Mouse (Mus musculus) urinary bladder, adult 2 months (tissue): ENCODE measurements around the gene Lamtor5. TPM values are rescaled to one million over a fixed set of nuclear protein-coding genes. Genes with fewer than 3 reads are reported as not detected.
"Not testable (repeated sequence)": the region's sequence is repeated elsewhere in the genome, so short reads cannot be mapped to it uniquely, and the experiment has no call there.

ENCODE experiments used
- DNase-seq: peaks from one replicate; pipeline ENCODE4 v3.0.0; 2022; ENCODE audit warnings: low spot score
- polyA plus RNA-seq: library from polyadenylated mRNA; depleted of rRNA; stranded (reverse); fragments of >200 nt; gene quantifications from 2 replicates; pipeline ENCODE4 v1.2.3, GENCODE M21; 2012

The Lamtor5 gene
- polyA plus RNA-seq, 1 experiment, result 139 TPM

GRCm38 (mm10) chr3:107266814-107267345 lies 11.8 kb upstream of the Lamtor5 start:
- DNase-seq, result no peak

GRCm38 (mm10) chr3:107272433-107272832 lies 6.2 kb upstream of the Lamtor5 start:
- DNase-seq, result no peak

GRCm38 (mm10) chr3:107273820-107274219 lies 4.8 kb upstream of the Lamtor5 start:
- DNase-seq, result no peak

GRCm38 (mm10) chr3:107275351-107275750 lies 3.3 kb upstream of the Lamtor5 start:
- DNase-seq, result no peak

- no peak for DNase-seq
Measured at GRCm38 (mm10) chr3:107275996-107276395, 2.7 kb upstream of the Lamtor5 start.

- no peak for DNase-seq
Measured at GRCm38 (mm10) chr3:107276626-107277025, 2.0 kb upstream of the Lamtor5 start.

GRCm38 (mm10) chr3:107286123-107286522 lies 7.5 kb downstream of the Lamtor5 start:
- DNase-seq, result no peak

GRCm38 (mm10) chr3:107287346-107287745 lies 8.7 kb downstream of the Lamtor5 start:
- no peak for DNase-seq

- DNase-seq, result no peak
Measured at GRCm38 (mm10) chr3:107290764-107291381, 12.2 kb downstream of the Lamtor5 start, which contains the start of gene Slc16a4. TSS of gene Slc16a4 (plus strand) at chr3:107291230.

- DNase-seq, result no peak
Measured at GRCm38 (mm10) chr3:107295672-107296360, 17.2 kb downstream of the Lamtor5 start.

GRCm38 (mm10) chr3:107296917-107297316 lies 18.3 kb downstream of the Lamtor5 start:
- not testable (repeated sequence) for DNase-seq

- no peak for DNase-seq
Measured at GRCm38 (mm10) chr3:107317338-107317737, 38.7 kb downstream of the Lamtor5 start.

- DNase-seq, result no peak
Measured at GRCm38 (mm10) chr3:107321141-107321540, 42.5 kb downstream of the Lamtor5 start.

GRCm38 (mm10) chr3:107321776-107322175 lies 43.1 kb downstream of the Lamtor5 start:
- no peak for DNase-seq

- no peak for DNase-seq
Measured at GRCm38 (mm10) chr3:107326442-107326841, 47.8 kb downstream of the Lamtor5 start.

- no peak for DNase-seq
Measured at GRCm38 (mm10) chr3:107330503-107331424, 52.1 kb downstream of the Lamtor5 start.

- no peak for DNase-seq
Measured at GRCm38 (mm10) chr3:107331746-107332126, 53.1 kb downstream of the Lamtor5 start.

- peak; percentile 54 for DNase-seq
Measured at GRCm38 (mm10) chr3:107332127-107332959, 53.7 kb downstream of the Lamtor5 start.

GRCm38 (mm10) chr3:107332960-107333380 lies 54.3 kb downstream of the Lamtor5 start:
- peak; percentile 78 for DNase-seq
